Mouse (Mus musculus): ENCODE data around the gene Slc9a8. TPM values are rescaled to one million over a fixed set of nuclear protein-coding genes. Genes with fewer than 3 reads are reported as not detected.

Gene Slc9a8
- total RNA-seq, 2 experiments from 2014 or later: 33.6 to 35.0 TPM

DNA sequence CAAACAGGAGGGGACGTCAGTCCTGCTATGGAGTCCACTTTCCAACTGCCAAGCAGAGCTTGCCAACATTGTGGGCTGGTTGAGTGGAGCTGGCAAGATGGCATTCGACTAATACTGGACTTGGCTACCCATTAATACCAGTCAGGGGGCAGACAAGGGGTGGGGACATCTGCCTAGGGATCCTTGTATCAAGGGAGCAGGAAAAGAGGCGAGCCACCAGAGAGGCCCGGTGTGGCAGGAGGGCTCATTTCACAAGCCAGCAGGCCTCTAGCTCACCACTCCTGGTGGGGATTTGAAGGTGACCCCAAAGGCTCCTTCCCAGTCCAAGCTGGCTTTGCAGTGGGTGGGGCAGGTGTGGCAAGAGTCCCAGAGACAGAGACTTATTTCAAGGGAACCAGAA, 61.2 kb downstream of the Slc9a8 start:
- no peak for DNase-seq (ENCODE audit: low spot score in 2 of 2)

DNA sequence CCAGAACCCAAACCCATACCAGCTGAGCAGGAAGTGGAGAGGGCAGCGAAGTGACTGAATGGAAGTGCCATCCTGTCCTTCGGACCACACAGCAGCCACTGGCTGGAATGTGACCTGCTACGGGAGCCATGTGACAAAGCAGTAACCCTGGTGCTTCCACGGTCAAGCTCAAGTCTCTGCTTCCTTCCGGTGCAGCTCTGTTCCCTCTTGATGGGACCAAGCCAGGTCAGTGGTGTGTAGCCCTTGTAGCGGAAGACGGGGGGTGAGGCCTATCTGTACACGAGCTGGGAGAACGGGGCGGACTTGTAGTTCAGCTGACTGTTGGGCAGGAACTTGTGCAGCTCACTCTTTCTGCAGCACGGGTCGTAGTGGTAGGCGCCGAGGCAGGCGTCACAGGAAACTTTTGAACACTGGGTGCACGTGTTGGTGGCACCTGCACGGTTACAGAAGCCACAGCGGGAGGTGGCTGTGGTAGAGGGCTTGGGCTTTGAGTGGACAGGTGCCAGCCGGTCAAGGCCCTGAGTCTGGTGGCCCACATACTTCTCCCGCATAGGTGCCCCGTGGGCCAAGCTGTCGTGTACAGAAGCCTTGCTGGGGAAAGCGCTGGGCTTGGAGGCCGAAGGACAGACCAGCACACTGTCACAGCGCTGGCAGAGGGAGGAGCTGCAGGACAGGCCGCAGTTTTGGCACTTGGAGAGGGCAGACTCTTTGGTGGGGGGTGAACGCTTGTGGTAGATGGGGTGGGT, 61.7 kb downstream of the Slc9a8 start:
- no peak for DNase-seq (ENCODE audit: low spot score in 2 of 2)

GRCm38 (mm10) chr2:167483827-167484410, 62.4 kb downstream of the Slc9a8 start:
- DNase-seq (ENCODE audit: low spot score in 2 of 2): no peak

DNA sequence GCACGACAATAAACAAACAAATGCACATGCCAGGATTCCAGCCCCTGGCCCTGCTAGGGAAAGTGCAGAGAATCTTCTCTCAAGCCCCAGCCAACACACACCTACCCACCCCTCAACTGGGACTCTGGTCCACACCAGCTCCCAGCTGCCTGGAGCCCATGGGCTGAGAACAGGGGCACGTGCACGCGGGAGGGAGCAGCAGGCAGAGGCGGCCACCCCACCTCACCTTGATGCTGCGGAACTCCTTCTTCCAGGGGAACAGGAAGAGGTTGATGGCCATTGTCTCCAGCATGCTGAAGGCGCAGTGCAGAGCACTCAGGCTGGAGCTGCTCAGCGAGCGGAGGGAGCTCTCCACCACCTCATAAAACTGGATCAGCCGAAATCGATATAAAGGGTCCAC, 63.4 kb downstream of the Slc9a8 start:
- DNase-seq (ENCODE audit: low spot score in 2 of 2): no peak

DNA sequence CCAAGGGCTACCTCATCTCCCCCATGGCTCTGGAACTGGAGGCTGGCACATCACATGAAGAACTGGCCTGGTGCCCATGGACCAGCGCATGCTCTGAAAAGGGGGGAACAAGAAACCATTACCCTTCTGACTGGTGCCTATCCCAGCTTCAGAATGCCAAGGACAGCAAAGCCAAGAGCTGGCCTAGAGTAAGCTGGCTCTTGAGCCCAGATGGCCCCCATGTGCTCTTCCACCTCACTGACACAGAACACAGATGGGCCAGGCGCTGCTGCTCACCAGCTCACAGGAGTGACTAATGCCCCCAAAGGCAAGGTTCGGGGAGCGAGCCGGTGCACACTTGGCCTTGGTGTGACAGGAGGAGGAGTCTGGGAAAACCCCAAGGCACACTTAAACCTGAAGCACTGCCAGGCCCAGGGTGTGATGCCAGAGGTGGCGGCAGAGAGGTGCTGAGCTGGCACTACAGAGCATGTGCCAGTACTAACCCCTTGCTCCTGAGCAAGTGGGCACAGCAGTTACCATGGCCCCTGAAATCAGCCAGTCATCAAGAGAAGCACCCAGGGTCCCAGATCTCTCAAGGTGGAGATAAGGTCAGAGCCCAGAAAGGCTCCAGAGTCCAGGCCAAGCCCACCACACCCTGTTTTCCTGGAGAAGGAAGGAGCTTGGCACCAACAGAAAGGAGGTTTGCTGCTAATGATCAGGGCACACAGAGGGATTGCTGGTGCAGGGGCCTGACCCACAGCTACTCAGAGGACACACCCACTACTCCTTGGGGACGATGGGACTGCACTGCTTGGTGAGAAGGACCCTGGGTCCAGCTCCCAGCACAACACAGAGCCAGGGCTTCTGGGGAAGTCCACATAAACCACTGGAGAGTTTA, 64.2 kb downstream of the Slc9a8 start:
- peak; percentile 81 for DNase-seq (ENCODE audit: low spot score in 2 of 2)

DNA sequence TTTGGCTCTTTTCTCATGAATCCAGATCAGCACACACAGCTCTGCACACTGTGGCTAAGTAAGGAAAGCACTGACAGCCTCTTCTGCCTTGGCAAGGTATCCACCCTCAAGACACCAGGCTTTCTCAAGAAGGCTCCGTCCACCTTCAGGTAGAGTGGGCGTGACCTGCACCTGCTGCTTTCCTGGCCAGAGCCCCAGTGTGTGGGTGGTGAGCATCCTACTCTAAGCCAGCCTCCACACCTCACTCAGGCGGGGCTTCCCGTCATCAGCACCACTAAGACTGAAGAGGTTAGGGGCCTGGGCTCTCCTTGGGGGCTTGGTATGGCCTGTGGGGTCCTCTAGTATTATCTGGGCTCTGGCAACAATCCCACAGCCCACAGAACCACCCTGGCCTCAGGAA, 65.1 kb downstream of the Slc9a8 start:
- no peak for DNase-seq (ENCODE audit: low spot score in 2 of 2)

DNA sequence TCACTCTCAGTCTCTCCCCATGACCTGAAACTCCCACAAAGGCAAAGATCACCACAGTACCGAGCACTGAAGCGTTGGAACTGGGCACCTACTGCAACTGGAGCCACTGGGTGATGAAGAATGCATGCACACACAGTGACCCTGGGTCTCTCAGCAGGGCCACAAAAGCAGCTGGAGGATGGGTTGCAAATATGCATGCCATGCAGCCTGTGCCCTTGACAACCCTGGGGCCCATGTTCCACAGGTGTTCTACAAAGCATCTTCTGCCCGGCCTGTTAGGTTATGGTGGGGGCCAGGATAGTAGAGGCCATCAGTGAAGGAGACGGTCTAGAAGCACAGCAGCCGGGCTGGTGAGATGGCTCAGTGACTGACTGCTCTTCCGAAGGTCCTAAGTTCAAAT, 66.0 kb downstream of the Slc9a8 start:
- DNase-seq (ENCODE audit: low spot score in 2 of 2): no peak

DNA sequence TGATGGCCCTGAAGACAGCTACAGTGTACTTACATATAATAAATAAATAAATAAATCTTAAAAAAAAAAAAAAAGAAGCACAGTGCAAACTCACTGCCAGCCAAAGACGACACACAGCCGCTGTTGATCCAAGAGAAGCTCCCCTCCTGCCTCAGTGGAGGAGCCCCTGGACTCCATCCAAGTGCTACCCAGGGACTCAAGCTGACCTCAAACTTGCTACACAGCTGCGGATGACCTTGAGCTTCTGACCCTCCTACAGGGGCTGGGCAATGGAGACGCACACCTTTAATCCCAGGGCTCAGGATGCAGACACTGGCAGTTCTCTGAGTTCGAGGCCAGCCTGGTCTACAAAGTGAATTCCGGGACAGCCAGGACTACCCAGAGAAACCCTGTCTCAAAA, 66.5 kb downstream of the Slc9a8 start:
- no peak for DNase-seq (ENCODE audit: low spot score in 2 of 2)

DNA sequence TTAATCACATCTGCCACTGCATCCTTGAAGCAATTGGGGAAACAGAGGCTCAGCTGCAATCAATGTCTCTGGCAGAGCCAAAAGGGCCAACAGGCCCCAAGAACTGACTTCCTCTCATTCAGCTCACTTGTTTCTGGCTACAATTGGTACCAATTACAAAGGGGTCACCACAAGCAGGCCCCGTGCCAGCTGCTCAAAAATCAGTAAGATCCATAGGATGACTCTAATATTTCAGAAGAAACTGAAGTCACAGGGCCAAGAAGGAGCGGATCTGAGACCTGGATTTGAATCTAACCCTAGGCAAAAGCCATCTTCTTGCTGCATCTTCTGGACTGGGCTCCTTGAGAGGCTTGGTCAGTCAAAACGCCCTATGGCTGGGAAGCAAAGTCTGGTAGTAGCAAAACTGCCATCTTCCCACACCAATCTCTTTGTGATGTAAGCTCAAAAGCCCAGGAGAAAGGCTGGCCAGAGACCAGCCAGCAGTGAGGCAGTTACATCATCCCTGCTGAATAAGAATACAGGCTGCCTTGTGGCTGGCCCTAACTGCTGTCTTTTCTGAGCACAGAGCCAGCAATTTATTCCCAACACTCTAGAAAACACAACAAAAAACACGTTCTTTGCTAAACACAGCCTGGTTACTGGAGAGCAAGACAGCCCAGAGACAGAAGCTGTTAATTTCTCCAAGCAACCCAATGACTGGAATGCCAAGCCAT, 69.5 kb downstream of the Slc9a8 start:
- peak; percentile 55 to 66 for DNase-seq (ENCODE audit: low spot score in 2 of 2)

DNA sequence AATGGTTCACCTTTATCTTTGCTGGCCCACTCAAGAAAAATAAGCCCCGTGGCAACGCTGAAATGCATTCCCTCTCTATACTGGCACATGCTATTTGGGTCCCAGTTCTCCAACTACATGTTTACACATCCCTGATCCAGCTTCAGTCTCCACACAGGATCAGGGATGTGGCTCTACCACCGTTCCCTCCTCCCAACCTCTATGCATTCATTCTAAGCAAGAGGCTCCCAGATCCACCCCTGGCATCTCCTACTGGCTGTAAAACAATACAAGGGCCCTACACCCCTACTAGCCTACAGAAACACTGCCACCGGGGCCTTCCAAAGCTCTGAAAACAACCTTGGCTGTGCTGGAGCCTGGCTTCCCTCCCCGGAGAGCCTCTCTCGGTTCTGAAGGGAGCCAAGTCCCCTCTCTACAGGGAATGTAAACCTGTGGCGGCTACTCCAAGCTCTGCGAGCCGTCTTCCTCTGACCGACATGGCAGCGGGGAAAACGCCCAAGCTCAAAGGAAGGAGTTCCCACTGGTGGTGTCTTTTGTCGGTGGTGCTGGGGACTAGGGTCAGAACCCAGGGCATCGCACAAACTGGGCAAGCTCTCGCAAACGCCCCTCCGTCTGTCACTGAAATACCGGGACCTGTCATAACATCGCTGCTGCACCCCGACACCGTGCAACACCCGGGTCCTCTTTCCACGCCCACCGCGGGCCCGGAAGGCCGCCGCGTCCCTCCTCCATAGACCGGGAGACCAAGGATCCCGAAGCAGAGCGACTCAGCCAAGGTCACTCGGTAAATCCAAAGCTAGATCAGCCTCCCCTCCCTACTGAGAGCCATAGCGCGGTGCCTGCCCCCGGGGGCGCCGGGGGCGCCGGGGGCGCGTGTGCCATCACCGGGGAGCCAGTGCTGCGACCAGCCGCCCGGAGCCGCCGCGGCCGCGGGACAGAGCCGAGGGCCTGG, 70.5 kb downstream of the Slc9a8 start, which contains the start of gene Rnf114:
Rnf114 (plus strand) TSS at position 889 of the 952 bp plus-strand sequence.
- peak; percentile 53 to 61 for DNase-seq (ENCODE audit: low spot score in 2 of 2)

- peak; percentile 94 to 95 for DNase-seq (ENCODE audit: low spot score in 2 of 2)
These were observed 71.5 kb downstream of the Slc9a8 start, which contains the start of gene Spata2 for GRCm38 (mm10) chr2:167492713-167493636. Spata2 (minus strand) TSS chr2:167492887.

- no peak for DNase-seq (ENCODE audit: low spot score in 2 of 2)
These were observed 74.9 kb downstream of the Slc9a8 start for GRCm38 (mm10) chr2:167496437-167496836.

DNA sequence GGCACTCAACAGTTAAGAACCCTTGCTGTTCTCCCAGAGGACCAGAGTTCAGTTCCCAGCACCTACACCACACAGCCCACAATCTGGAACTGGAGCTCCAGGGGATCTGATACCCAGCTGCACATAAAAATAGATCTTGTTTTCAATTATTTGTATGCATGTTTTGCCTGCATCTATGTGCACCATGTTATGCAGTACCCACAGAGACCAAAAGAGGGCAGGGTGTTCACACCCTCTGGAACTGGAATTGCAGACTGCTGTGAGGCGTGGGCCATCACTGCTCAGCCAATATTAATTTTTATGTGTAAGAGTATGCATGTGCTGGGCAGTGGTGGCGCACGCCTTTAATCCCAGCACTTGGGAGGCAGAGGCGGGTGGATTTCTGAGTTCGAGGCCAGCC, 75.8 kb downstream of the Slc9a8 start:
- DNase-seq (ENCODE audit: low spot score in 2 of 2): peak in 1 of 2 experiments; percentile 42

GRCm38 (mm10) chr2:167502554-167503252, 81.2 kb downstream of the Slc9a8 start:
- DNase-seq (ENCODE audit: low spot score in 2 of 2): no peak

GRCm38 (mm10) chr2:167503253-167503895, 81.9 kb downstream of the Slc9a8 start:
- peak; percentile 88 to 93 for DNase-seq (ENCODE audit: low spot score in 2 of 2)

DNA sequence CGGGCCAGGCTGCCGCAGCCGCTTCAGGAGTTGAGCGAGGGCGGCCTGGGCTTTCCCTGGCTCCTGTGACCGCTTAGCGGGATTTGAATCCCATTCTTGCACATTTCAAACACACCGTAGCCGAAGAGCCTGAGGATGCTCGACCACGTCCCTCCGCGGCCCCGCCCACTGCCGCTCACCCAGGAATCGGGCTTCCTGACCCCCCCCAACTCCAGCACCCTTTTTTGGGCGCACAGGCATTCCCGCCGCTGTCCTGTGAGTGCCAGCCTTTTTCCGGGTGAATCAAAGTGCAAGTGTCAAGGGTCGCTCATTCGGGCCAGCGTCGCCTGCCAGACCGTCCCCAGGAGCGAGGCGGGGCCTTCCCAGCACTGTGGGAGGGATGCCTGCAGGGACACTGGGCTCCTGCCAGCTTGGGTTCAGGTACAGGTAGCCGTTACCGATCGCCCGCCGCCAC, 82.4 kb downstream of the Slc9a8 start:
- peak; percentile 48 to 64 for DNase-seq (ENCODE audit: low spot score in 2 of 2)

DNA sequence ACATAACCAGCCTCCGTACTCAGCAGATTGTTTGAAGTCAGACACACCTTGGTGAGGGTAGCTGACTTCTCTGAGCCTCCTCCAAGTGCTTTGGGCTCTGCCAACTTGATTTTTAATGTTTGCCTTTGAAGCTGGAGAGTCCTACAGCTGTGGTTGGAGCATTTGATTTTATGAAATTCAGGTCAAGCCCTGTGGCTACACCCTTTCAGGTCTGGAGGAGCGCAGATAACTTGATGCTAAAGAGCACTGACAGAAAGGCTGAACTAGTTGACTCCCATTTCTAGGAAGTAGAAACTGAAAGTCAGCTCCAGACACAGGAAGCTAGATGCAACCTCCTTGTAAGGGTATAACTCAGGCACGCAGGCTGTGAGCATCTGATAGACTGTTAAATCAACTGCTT, 83.6 kb downstream of the Slc9a8 start:
- DNase-seq (ENCODE audit: low spot score in 2 of 2): no peak

All from layer of hippocampus, postnatal 10 days (tissue).